Mouse (Mus musculus): ENCODE measurements around the gene Crp.

DNA sequence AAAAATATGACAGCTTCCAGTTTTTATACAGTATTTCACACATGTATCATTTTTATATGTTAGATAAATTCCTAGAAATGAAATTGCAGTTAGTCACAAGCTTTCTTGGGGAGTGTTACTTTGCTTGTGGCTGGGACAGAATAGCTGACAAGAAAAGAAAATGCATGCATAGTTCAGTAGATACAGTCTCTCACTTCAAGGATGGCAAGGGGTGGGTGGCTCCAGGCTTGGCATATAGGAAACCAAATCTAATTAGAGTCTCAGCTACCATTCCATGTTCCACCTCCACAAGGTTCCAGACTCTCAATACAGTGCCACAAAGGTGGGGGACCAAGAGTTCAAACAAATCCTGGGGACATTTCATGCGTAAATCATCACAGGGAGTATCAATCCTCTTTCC lies 61.7 kb downstream of the Crp start:
- no peak for TF ChIP-seq POLR2A (IDR thresholded peaks at IDR 0.05; ENCODE audit: low read depth, low read length)
- TF ChIP-seq CTCF (IDR thresholded peaks at IDR 0.05; ENCODE audit: borderline replicate concordance, insufficient read depth, low read length): no peak

All from embryonic fibroblast, embryonic 13.5 days (primary cell).